Mouse (Mus musculus) heart, adult 2 months (tissue): ENCODE measurements around the gene Ldlr. TPM values are rescaled to one million over a fixed set of nuclear protein-coding genes. Genes with fewer than 3 reads are reported as not detected.

Experiments used
- DNase-seq, 2 experiments: peaks; one replicate each; pipeline ENCODE4 v3.0.0; 2021
- H3K27ac ChIP-seq: fragments of 200-600 bp; 2 replicates; pipeline ENCODE4 v1.8.1; 2022
- H3K27me3 ChIP-seq: fragments of 200-500 bp; 2 replicates; pipeline ENCODE4 v1.6.1; 2012; ENCODE audit warnings: mild to moderate bottlenecking, low read length, inconsistent platforms, mixed read lengths; ENCODE audit not compliant: control insufficient read depth, insufficient read depth
- H3K36me3 ChIP-seq: fragments of 200-500 bp; 2 replicates; pipeline ENCODE4 v1.6.1; 2012; ENCODE audit warnings: low read length, inconsistent platforms; ENCODE audit not compliant: control insufficient read depth, insufficient read depth
- H3K4me1 ChIP-seq: fragments of 200-500 bp; 2 replicates; pipeline ENCODE4 v1.6.1; 2011; ENCODE audit warnings: low read length; ENCODE audit not compliant: control insufficient read depth, insufficient read depth
- H3K4me3 ChIP-seq: fragments of 200-600 bp; 2 replicates; pipeline ENCODE4 v1.8.1; 2022
- H3K79me2 ChIP-seq: fragments of 200-500 bp; replicated peaks from 2 replicates; pipeline ENCODE4 v1.6.1; 2012; ENCODE audit warnings: mild to moderate bottlenecking, inconsistent platforms, low read length, moderate library complexity, mixed read lengths; ENCODE audit not compliant: control insufficient read depth, insufficient read depth
- H3K9ac ChIP-seq: fragments of 200-500 bp; 2 replicates; pipeline ENCODE4 v1.6.1; 2012; ENCODE audit warnings: low read depth, mild to moderate bottlenecking, control low read depth, inconsistent platforms, low read length, mixed read lengths
- CTCF ChIP-seq: fragments of 200-600 bp; IDR thresholded peaks from 2 replicates; pipeline ENCODE4 v1.8.1; 2022; ENCODE audit warnings: antibody characterized with exemption, mild to moderate bottlenecking, moderate library complexity
- EP300 ChIP-seq: fragments of 200-500 bp; IDR thresholded peaks from 2 replicates; pipeline ENCODE4 v1.6.1; 2011; ENCODE audit warnings: low read depth, low read length, control low read depth; ENCODE audit not compliant: insufficient read depth
- POLR2A ChIP-seq: fragments of 200-500 bp; IDR thresholded peaks from 2 replicates; pipeline ENCODE4 v1.6.1; 2011; ENCODE audit warnings: mild to moderate bottlenecking, low read depth, low read length, control low read depth; ENCODE audit not compliant: insufficient read depth
- WGBS: fragments of 180-500 bp; shearing (Covaris S2); methylation state at CpG from one replicate; pipeline ENCODE4 v1.1.7; 2018; 5-methylcytosine and 5-hydroxymethylcytosine counted together
- intact Hi-C: fragments of 180-260 bp; cut with DNase I; formaldehyde crosslinking; loops from one replicate; pipeline ENCODE4 v1.15.1; 2025
- polyA plus RNA-seq: library from polyadenylated mRNA; depleted of rRNA; stranded (reverse); fragments of >200 nt; gene quantifications from 2 replicates; pipeline ENCODE4 v1.2.3, GENCODE M21; 2012
- total RNA-seq, 2 experiments: library from RNA; stranded (reverse); gene quantifications; 2 replicates each; pipeline ENCODE4 v1.2.3; 2021

Gene Ldlr
- total and polyA plus RNA-seq, 3 experiments = 3.4 to 7.2 (median 4.2) TPM

DNA sequence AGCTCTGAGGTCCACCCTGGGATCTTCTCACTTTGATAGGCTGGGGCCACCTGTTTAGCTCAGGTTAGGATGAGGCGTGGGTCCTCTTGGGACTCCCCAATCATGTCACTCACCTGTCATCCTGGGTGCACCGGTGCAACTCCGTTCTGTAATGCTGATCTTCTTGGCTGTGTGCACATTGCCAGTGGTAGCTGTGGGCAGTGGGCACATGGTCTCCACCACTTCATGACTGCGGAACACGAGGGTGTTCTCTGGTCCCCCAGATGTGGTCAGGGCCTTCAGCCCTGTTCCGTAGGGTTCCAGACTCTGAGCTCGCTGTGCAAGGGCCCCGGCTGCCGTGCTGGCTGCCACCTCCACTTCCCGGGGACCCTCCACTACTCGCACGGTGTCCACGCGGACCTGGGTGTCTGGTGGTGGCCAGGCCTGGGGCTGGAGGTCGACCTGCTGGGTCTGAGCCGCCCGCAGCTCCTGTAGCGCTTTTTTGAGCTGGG is 71.1 kb downstream of the Ldlr start:
- peaks cover 25% of the 10 kb centered on the region for H3K4me1 ChIP-seq
- H3K4me3 ChIP-seq = no peak overlapping the region
- no peak for DNase-seq
- WGBS = 90% methylated on average over 18 of the region's 18 CpGs
- no peak overlapping the region for H3K9ac ChIP-seq
- H3K27ac ChIP-seq = no peak overlapping the region
- TF ChIP-seq CTCF = no peak
- no peak for TF ChIP-seq POLR2A
- no peak for TF ChIP-seq EP300
- H3K79me2 ChIP-seq = peaks cover 3% of the 10 kb centered on the region; the same call in 1 of the 2 replicates
- H3K27me3 ChIP-seq = no peaks in the 10 kb centered on the region
- intact Hi-C loops = no loop called here
- H3K36me3 ChIP-seq = peaks cover 13% of the 10 kb centered on the region

DNA sequence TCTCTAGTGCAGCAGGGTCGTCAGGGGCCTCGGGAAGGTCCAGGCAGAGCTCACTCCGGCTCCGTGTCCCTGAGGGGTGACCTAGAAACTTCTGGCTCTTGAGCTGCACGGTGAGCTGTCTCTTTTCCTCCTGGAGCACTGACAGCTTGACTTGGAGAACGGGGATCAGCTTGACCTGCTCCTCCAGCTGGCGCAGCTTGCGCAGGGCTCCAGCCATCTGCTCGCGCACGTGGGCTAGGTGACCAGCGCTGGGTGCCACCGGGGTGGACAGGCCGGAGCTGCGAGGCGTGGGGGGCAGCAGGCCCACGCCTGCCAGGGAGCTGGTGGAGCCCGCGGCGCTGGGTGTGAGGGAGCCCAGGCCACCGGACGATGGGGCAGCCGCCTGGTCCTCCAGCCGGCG is 71.6 kb downstream of the Ldlr start:
- peaks cover 13% of the 10 kb centered on the region for H3K36me3 ChIP-seq
- no peak overlapping the region for H3K27ac ChIP-seq
- peaks cover 25% of the 10 kb centered on the region for H3K4me1 ChIP-seq
- H3K4me3 ChIP-seq = no peak overlapping the region
- H3K27me3 ChIP-seq = no peaks in the 10 kb centered on the region
- H3K9ac ChIP-seq = no peak overlapping the region
- peaks cover 3% of the 10 kb centered on the region; the same call in 1 of the 2 replicates for H3K79me2 ChIP-seq
- no peak for DNase-seq
- TF ChIP-seq POLR2A (no peak), EP300 (no peak), CTCF (no peak)
- intact Hi-C loops = no loop called here
- WGBS = 90% methylated on average over 25 of the region's 25 CpGs

DNA sequence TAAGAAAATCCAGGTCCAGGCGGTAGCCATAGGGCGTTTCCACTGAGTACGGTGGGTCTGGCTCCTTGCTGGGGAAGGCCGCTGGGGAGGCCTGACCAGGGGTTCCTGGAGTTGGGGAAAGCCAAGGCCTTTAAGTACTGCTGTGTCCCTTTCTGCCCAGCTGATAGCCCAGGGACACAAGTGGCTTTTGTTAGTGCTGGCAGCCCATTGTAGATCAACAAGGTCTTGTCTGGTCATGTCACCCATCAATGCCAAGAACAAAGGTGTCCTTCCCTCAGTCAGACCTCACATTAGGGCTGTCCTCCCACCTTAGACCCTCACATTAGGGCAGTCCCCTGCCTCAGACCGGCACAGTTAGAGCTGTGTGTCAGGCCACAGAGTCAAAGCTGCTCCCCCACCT is 72.3 kb downstream of the Ldlr start:
- Histone ChIP-seq H3K9ac (no peak overlapping the region), H3K27me3 (no peaks in the 10 kb centered on the region), H3K4me1 (peaks cover 25% of the 10 kb centered on the region), H3K4me3 (no peak overlapping the region), H3K27ac (no peak overlapping the region; the same call in 1 of the 2 replicates), H3K79me2 (peaks cover 2% of the 10 kb centered on the region; the same call in 1 of the 2 replicates), H3K36me3 (peaks cover 13% of the 10 kb centered on the region)
- WGBS = 71% methylated on average over 5 of the region's 5 CpGs
- intact Hi-C loops = no loop called here
- DNase-seq = no peak
- TF ChIP-seq EP300 = no peak
- no peak for TF ChIP-seq POLR2A
- TF ChIP-seq CTCF = no peak

DNA sequence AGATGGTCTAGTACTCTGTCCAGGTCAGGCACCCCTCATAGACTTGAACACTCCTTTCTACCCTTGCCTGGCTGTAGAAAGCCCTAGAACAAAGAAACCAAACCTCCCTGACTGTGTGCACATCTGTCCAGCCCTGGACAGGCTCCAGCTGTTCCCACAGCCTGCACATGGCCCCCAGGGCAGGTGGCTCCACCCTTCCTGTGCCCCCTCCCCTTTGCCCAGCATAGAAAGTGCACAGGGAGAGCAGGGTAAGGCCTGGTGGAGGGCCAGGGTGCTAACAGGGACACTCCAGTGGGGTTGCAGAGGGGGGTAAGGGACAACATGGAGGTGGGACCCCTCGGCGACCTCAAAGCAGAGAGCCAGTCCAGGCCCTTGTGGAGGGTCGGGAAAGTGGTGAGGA is 73.0 kb downstream of the Ldlr start:
- Histone ChIP-seq H3K36me3 (peaks cover 10% of the 10 kb centered on the region), H3K27ac (peak overlapping the region; percentile 96), H3K4me3 (peak overlapping the region; percentile 35), H3K4me1 (peaks cover 25% of the 10 kb centered on the region), H3K27me3 (no peaks in the 10 kb centered on the region), H3K9ac (peak overlapping the region; percentile 17), H3K79me2 (0 out of 2 replicates have a peak, but pooled peaks cover 2% of the 10 kb centered on the region)
- 15% methylated on average over 3 of the region's 3 CpGs for WGBS
- TF ChIP-seq POLR2A = no peak
- 0 out of 2 replicates have a peak, but pooled peaks have one; percentile 2 for TF ChIP-seq CTCF
- intact Hi-C loops = no loop called here
- DNase-seq = no peak

DNA sequence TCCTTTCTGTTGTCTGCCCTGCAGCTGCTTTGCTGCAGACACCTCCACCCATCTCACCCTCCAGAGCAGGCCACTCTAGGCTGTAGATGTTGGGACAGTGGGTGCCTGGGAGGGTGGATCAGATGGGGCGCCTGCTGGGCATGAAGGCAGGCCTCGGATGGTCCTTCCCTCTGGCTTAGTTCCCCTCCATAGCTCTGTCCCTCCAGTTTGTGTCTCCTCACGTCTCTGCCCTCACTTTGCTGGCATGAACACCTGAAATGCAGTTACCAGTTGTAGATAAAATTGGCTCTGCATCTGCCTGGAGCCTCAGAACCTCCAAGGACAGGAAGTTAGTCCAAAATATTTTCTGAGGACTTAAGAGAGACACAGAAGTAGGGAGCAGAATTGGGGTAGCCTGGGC is 73.6 kb downstream of the Ldlr start:
- intact Hi-C loops = no loop called here
- no peak for DNase-seq
- Histone ChIP-seq H3K27me3 (no peaks in the 10 kb centered on the region), H3K27ac (peak overlapping the region; percentile 96), H3K4me3 (peak overlapping the region; percentile 97), H3K79me2 (0 out of 2 replicates have a peak, but pooled peaks cover 2% of the 10 kb centered on the region), H3K36me3 (peaks cover 8% of the 10 kb centered on the region), H3K9ac (peak overlapping the region; percentile 35), H3K4me1 (peaks cover 20% of the 10 kb centered on the region)
- no peak for TF ChIP-seq CTCF
- 37% methylated on average over 3 of the region's 3 CpGs for WGBS

DNA sequence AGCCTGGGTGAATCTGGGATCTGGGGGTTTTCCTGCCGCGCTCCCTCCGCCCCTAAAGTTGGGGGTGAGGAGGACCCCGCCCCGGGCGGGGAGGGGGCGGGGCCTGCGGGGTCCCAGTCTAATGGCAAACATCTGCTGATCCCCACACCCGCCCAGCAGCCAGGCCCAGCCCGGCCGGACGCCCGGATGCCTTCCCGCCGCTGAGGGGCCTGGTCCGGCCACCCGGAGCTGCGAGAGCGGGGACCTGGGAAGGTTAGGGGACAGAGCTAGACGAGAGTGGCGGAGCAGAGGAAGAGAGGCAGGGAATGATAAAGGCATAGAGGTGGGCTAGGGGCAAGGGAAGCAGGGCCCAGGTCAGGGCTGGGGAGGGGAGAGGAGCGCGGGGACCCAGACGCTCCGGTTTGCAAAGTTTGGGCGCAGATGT is 74.7 kb downstream of the Ldlr start:
- intact Hi-C loops = no loop called here
- Histone ChIP-seq H3K79me2 (0 out of 2 replicates have a peak, but pooled peaks cover 2% of the 10 kb centered on the region), H3K4me1 (peaks cover 14% of the 10 kb centered on the region), H3K9ac (peak overlapping the region; percentile 88), H3K4me3 (peak overlapping the region; percentile 97), H3K27me3 (no peaks in the 10 kb centered on the region), H3K36me3 (peaks cover 3% of the 10 kb centered on the region), H3K27ac (peak overlapping the region; percentile 96)
- peak; percentile 85 to 87 for DNase-seq
- no peak; the same call in 1 of the 2 replicates for TF ChIP-seq POLR2A
- TF ChIP-seq EP300 = no peak
- no peak for TF ChIP-seq CTCF
- 1% methylated on average over 25 of the region's 26 CpGs for WGBS
